Mouse (Mus musculus): ENCODE measurements around the gene Gm21885.
A peak's percentile ranks its signal among the peaks of the same experiment; 100 is the strongest.

The Gm21885 gene

DNA sequence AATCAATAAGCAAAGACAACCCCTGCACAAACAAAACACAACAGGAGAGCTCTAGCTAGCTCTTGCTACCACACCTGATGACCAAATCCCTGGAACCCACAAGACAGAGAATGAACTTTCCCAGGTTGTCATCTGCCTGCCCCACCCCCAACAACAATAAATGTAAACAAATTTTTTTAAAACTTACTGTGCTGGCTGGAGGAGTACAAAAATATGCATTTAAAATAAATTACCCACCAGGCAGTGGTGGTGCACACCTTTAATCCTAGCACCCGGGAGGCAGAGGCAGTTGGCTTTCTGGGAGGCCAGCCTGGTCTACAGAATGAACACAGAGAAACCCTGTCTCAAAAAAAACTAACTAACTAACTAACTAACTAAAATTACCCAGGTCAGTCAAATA is 35.3 kb downstream of the Gm21885 start:
- no peak for DNase-seq (ENCODE audit: extremely low read depth, insufficient read length, low spot score)

DNA sequence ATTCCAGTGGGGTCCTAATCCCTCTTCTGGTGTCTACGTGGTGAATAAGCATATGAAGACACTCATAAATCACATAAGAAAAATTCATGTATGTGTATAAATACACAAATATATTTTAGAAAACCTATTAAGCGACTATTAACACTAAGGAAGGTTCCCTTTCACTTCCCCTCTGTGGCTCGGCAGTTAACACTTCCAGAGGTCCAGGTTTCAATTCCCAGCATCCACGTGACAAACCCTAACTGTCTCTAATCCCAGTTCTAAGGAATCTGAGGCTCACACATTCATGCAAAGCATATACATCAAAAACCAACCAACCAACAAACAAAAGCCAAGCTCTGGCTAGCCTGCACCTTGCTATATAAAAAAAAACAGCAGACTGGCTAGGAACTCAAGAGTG is 35.8 kb downstream of the Gm21885 start:
- no peak for DNase-seq (ENCODE audit: extremely low read depth, insufficient read length, low spot score)

GRCm38 (mm10) chr11:94318056-94318455 is 36.4 kb downstream of the Gm21885 start:
- no peak for DNase-seq (ENCODE audit: extremely low read depth, insufficient read length, low spot score)

DNA sequence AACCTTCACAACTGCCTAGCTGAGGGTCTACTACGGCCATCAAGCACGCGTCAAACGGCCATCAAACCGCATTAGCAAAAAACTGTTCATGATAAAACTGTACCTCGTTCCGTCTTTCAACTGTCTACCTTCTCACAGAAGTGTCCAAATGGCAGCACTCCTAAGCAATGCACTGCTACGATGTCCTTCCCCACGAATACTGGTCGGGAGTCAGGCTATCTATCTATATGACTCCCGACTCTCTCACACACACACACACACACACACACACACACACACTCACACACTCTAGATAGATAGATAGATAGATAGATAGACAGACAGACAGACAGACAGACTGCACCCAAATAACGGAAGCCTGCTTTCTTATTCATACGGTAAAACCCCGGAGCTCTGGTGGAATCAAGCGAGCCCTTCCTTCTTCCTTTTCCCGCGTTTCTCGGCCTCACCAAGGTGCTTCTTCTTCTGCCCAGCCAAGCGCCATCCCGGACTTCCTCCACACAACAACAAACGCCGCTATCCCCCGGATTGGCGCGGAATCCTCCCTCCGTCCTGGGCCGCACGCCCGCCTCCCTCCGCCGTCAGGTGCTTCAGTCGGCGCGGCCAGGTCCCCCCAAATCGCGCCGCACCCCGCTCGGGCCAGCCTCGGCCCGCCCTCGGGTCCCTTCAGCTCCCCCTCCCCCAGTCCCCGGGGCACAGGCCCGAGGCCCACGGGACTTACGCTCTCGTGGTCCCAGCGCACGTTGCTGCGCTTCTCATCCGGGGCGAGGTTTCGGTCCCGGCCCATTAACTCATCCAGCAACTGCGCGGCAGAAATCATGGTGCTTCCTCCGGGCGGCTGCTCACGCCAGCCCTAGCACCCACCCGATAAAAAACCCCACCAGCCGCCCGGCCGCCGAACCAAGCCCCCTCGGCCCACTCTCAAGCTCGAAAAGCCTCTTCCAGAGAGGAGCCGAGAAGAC is 39.6 kb downstream of the Gm21885 start:
- DNase-seq (ENCODE audit: extremely low read depth, insufficient read length, low spot score), result peak; percentile 87

GRCm38 (mm10) chr11:94321931-94322400 is 40.3 kb downstream of the Gm21885 start, which contains the start of gene Luc7l3:
Gene Luc7l3 (minus strand): TSS chr11:94321988.
- peak; percentile 92 for DNase-seq (ENCODE audit: extremely low read depth, insufficient read length, low spot score)

DNA sequence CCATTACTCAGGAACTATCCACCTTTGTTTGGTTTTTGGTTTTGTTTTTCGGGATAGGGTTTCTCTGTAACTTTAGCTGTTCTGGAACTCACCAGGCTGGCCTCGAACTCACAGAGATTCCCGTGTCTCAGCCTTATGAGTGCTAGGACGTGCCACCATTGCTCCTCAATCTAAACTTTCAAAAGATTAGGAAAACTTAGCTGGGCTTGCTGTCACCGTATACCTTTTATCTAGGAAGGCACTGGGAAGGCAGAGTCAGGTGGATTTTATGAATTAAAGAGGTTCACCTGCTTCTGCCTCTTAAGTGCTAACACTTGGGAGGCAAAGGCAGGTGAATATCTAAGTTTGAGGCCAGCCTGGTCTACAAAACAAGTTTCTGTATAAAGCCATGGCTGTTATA is 41.0 kb downstream of the Gm21885 start:
- no peak for DNase-seq (ENCODE audit: extremely low read depth, insufficient read length, low spot score)

GRCm38 (mm10) chr11:94323271-94323925 is 41.7 kb downstream of the Gm21885 start:
- DNase-seq (ENCODE audit: extremely low read depth, insufficient read length, low spot score), result peak; percentile 47

DNA sequence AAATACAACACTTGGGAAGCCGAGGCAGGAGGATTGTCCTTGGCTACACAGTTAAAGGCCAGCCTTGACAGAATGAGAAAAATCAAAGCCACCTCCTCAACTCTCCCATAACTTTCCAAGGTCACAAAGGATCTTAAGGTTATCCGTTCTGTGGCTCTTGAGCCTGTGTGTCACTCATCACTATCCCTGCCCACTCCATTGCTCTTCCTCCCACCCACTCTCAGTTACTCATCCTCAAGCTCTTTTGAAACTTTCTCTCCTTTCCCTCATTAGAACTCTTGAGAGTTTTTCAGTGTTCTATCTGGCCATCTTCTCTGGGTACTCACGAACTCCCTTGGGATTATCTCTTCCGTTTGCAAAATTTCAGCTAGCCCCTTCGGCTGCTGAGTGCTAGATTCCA is 42.9 kb downstream of the Gm21885 start:
- no peak for DNase-seq (ENCODE audit: extremely low read depth, insufficient read length, low spot score)

DNA sequence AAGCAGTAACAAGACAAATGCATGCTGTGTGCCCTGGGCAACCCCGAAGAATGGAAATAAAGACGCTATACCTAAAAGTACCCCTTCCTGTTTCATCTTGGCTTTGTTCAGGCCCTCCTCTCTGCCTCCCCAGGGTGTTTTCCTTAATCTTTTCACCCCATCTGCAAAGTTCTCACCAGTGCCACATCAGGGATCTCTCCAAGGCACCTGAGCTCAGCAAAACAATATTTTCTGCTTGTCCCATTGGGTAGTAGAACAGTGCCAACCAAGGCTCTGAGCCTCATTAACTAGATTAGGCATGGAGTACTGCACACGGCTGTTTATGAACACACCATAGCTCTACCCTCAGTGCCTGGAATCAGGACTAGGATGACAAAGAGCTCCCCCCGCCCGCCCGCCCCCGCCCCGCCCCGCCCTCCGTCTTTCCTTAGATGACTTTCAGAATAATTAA is 45.3 kb downstream of the Gm21885 start:
- DNase-seq (ENCODE audit: extremely low read depth, insufficient read length, low spot score), result no peak

GRCm38 (mm10) chr11:94327693-94328643 is 46.3 kb downstream of the Gm21885 start, which contains the start of gene Ankrd40:
Gene Ankrd40 (plus strand): TSS chr11:94328001.
- DNase-seq (ENCODE audit: extremely low read depth, insufficient read length, low spot score), result peak; percentile 94

- no peak for DNase-seq (ENCODE audit: extremely low read depth, insufficient read length, low spot score)
Observed at GRCm38 (mm10) chr11:94328644-94329025, 47.0 kb downstream of the Gm21885 start.

DNA sequence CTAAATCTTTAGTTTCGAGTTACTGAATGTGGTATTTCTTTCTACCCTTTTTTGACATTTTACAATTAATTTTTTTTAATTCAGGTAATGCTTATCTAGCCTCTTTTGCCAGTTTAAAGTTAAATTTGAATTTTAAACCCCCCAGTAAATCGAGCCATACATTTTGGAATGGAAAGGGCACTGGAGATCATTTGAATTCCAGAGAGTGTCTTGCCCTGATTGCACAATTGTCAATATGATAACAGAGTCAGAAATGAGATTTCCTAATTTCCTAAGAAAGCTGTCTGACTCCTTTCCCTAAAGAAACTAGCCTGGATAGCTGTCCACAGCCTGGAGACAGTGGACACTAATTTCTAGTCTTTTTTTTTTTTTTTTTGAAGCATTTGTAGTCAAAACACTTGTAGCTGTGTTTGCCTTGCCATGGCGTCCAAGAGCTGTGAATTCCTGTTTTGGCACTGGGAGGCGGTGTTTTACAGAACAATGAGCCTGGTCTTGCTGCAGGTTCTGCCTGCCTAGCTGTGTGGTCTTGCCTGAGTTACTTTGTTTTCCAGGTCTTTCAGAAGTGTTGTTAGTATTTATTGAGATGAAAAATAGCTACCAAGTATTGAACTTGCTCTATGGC is 47.7 kb downstream of the Gm21885 start:
- no peak for DNase-seq (ENCODE audit: extremely low read depth, insufficient read length, low spot score)

DNA sequence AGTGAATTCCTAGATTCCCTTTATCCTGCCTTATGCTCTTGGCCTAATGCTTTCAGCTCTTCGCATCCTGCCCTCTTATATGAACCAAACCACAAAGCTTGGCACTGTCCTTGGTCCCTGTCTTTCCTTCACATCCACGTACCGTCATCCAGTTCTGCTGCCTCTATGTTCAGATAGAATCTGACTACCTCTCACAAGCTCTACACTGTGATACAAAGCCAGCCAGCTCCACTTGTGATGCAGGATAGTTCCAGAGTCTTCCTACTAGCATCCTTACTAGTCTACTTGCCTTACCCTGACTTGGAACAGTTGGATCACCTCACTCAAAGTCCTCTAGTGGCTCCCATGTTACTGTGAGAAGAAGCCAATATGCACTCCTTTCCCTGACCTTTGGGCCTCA is 48.5 kb downstream of the Gm21885 start:
- no peak for DNase-seq (ENCODE audit: extremely low read depth, insufficient read length, low spot score)

DNA sequence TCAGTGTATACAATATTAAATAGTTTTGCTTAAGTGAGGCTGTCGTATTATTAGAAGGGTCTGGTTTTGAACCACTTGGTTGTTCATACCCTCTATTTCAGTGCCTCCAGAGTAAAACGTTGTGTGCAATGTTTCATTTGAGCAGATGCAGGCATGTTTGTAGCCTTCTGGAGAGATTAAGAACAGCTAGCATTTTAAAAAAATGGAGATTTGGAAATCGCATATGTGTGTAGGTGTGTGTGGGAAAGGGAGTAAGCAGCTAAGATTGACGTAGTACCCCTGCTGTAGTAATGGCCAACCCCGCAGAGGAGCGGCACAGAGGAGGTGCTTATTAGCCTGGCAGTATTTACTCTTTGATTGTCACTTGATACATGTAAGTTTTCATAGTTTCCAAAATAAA is 51.1 kb downstream of the Gm21885 start:
- no peak for DNase-seq (ENCODE audit: extremely low read depth, insufficient read length, low spot score)

GRCm38 (mm10) chr11:94334386-94334968 is 52.8 kb downstream of the Gm21885 start:
- no peak for DNase-seq (ENCODE audit: extremely low read depth, insufficient read length, low spot score)
